Mouse (Mus musculus): ENCODE results near the gene Arhgap28. TPM values are rescaled to one million over a fixed set of nuclear protein-coding genes. Genes with fewer than 3 reads are reported as not detected.

Arhgap28 gene
- polyA plus RNA-seq, 1 experiment from 2014 or later, result 0.90 TPM

GRCm38 (mm10) chr17:67930957-67931356 is 73.0 kb downstream of the Arhgap28 start:
- Histone ChIP-seq H3K4me3 (replicated peaks) (no peak overlapping the region), H3K27ac (replicated peaks) (no peak overlapping the region), H3K4me1 (replicated peaks) (no peaks in the 10 kb centered on the region), H3K27me3 (no peaks in the 10 kb centered on the region), H3K36me3 (replicated peaks) (no peaks in the 10 kb centered on the region), H3K4me2 (no peak overlapping the region), H3K9me3 (replicated peaks) (no peaks in the 10 kb centered on the region), H3K9ac (no peak overlapping the region)
- ATAC-seq (ENCODE audit: insufficient read depth), result no peak
- 55% methylated on average over 3 of the region's 3 CpGs for WGBS (ENCODE audit: insufficient replicate concordance)

GRCm38 (mm10) chr17:67930467-67930866 is 73.5 kb downstream of the Arhgap28 start:
- H3K4me3 ChIP-seq (replicated peaks), result no peak overlapping the region
- no peaks in the 10 kb centered on the region for H3K9me3 ChIP-seq (replicated peaks)
- WGBS (ENCODE audit: insufficient replicate concordance), result 40% methylated on average over 3 of the region's 3 CpGs
- no peak overlapping the region for H3K4me2 ChIP-seq
- no peak for ATAC-seq (ENCODE audit: insufficient read depth)
- H3K27ac ChIP-seq (replicated peaks), result no peak overlapping the region
- H3K4me1 ChIP-seq (replicated peaks), result no peaks in the 10 kb centered on the region
- H3K36me3 ChIP-seq (replicated peaks), result no peaks in the 10 kb centered on the region
- H3K9ac ChIP-seq, result no peak overlapping the region
- H3K27me3 ChIP-seq, result no peaks in the 10 kb centered on the region

GRCm38 (mm10) chr17:67928280-67928679 is 75.6 kb downstream of the Arhgap28 start:
- Histone ChIP-seq H3K36me3 (replicated peaks) (no peaks in the 10 kb centered on the region), H3K4me2 (no peak overlapping the region), H3K27me3 (no peaks in the 10 kb centered on the region), H3K9me3 (replicated peaks) (no peaks in the 10 kb centered on the region), H3K9ac (no peak overlapping the region), H3K4me3 (replicated peaks) (no peak overlapping the region), H3K27ac (replicated peaks) (no peak overlapping the region), H3K4me1 (replicated peaks) (no peaks in the 10 kb centered on the region)
- WGBS (ENCODE audit: insufficient replicate concordance), result 75% methylated on average over 6 of the region's 6 CpGs
- ATAC-seq (ENCODE audit: insufficient read depth), result no peak

- Histone ChIP-seq H3K4me3 (replicated peaks) (no peak overlapping the region), H3K9ac (no peak overlapping the region), H3K9me3 (replicated peaks) (no peaks in the 10 kb centered on the region), H3K27ac (replicated peaks) (no peak overlapping the region), H3K27me3 (no peaks in the 10 kb centered on the region), H3K4me2 (no peak overlapping the region), H3K4me1 (replicated peaks) (no peaks in the 10 kb centered on the region), H3K36me3 (replicated peaks) (no peaks in the 10 kb centered on the region)
- ATAC-seq (ENCODE audit: insufficient read depth), result no peak
- 67% methylated on average over 8 of the region's 8 CpGs for WGBS (ENCODE audit: insufficient replicate concordance)
These were observed 76.1 kb downstream of the Arhgap28 start for GRCm38 (mm10) chr17:67927864-67928263.

- no peak for ATAC-seq (ENCODE audit: insufficient read depth)
- Histone ChIP-seq H3K4me2 (no peak overlapping the region), H3K36me3 (replicated peaks) (no peaks in the 10 kb centered on the region), H3K27me3 (no peaks in the 10 kb centered on the region), H3K9me3 (replicated peaks) (no peaks in the 10 kb centered on the region), H3K27ac (replicated peaks) (no peak overlapping the region), H3K4me3 (replicated peaks) (no peak overlapping the region), H3K4me1 (replicated peaks) (no peaks in the 10 kb centered on the region), H3K9ac (no peak overlapping the region)
- 58% methylated on average over 7 of the region's 7 CpGs for WGBS (ENCODE audit: insufficient replicate concordance)
These were observed 84.0 kb downstream of the Arhgap28 start for GRCm38 (mm10) chr17:67919959-67920358.

- WGBS (ENCODE audit: insufficient replicate concordance), result 76% methylated on average over 7 of the region's 7 CpGs
- Histone ChIP-seq H3K9me3 (replicated peaks) (no peaks in the 10 kb centered on the region), H3K36me3 (replicated peaks) (no peaks in the 10 kb centered on the region), H3K9ac (no peak overlapping the region), H3K27me3 (no peaks in the 10 kb centered on the region), H3K4me3 (replicated peaks) (no peak overlapping the region), H3K4me2 (no peak overlapping the region), H3K27ac (replicated peaks) (no peak overlapping the region), H3K4me1 (replicated peaks) (no peaks in the 10 kb centered on the region)
- no peak for ATAC-seq (ENCODE audit: insufficient read depth)
These were observed 85.7 kb downstream of the Arhgap28 start for GRCm38 (mm10) chr17:67918201-67918600.

- WGBS (ENCODE audit: insufficient replicate concordance), result 68% methylated on average over 2 of the region's 2 CpGs
These were observed 87.0 kb downstream of the Arhgap28 start for GRCm38 (mm10) chr17:67916901-67917300.

GRCm38 (mm10) chr17:67912640-67913039 is 91.3 kb downstream of the Arhgap28 start:
- H3K9ac ChIP-seq, result no peak overlapping the region
- no peaks in the 10 kb centered on the region for H3K27me3 ChIP-seq
- no peak overlapping the region for H3K4me2 ChIP-seq
- H3K36me3 ChIP-seq (replicated peaks), result no peaks in the 10 kb centered on the region
- no peaks in the 10 kb centered on the region for H3K9me3 ChIP-seq (replicated peaks)
- no peaks in the 10 kb centered on the region for H3K4me1 ChIP-seq (replicated peaks)
- H3K27ac ChIP-seq (replicated peaks), result no peak overlapping the region
- WGBS (ENCODE audit: insufficient replicate concordance), result 43% methylated on average over 12 of the region's 12 CpGs
- ATAC-seq (ENCODE audit: insufficient read depth), result no peak
- no peak overlapping the region for H3K4me3 ChIP-seq (replicated peaks)

More at GRCm38 (mm10) chr17:67916901-67917300, 87.0 kb downstream of the Arhgap28 start:
- Histone ChIP-seq H3K27me3 (no peaks in the 10 kb centered on the region), H3K4me3 (replicated peaks) (no peak overlapping the region), H3K27ac (replicated peaks) (no peak overlapping the region), H3K9me3 (replicated peaks) (no peaks in the 10 kb centered on the region), H3K4me1 (replicated peaks) (no peaks in the 10 kb centered on the region), H3K4me2 (no peak overlapping the region), H3K9ac (no peak overlapping the region), H3K36me3 (replicated peaks) (no peaks in the 10 kb centered on the region)
- no peak for ATAC-seq (ENCODE audit: insufficient read depth)

GRCm38 (mm10) chr17:67912051-67912450 is 91.9 kb downstream of the Arhgap28 start:
- Histone ChIP-seq H3K27ac (replicated peaks) (no peak overlapping the region), H3K4me3 (replicated peaks) (no peak overlapping the region), H3K36me3 (replicated peaks) (no peaks in the 10 kb centered on the region), H3K9me3 (replicated peaks) (no peaks in the 10 kb centered on the region), H3K27me3 (no peaks in the 10 kb centered on the region), H3K4me1 (replicated peaks) (no peaks in the 10 kb centered on the region), H3K4me2 (no peak overlapping the region), H3K9ac (no peak overlapping the region)
- WGBS (ENCODE audit: insufficient replicate concordance), result 52% methylated on average over 11 of the region's 11 CpGs
- no peak for ATAC-seq (ENCODE audit: insufficient read depth)

- no peak for ATAC-seq (ENCODE audit: insufficient read depth)
- Histone ChIP-seq H3K4me1 (replicated peaks) (no peaks in the 10 kb centered on the region), H3K27ac (replicated peaks) (no peak overlapping the region), H3K27me3 (no peaks in the 10 kb centered on the region), H3K4me2 (no peak overlapping the region), H3K36me3 (replicated peaks) (no peaks in the 10 kb centered on the region), H3K9me3 (replicated peaks) (no peaks in the 10 kb centered on the region), H3K9ac (no peak overlapping the region), H3K4me3 (replicated peaks) (no peak overlapping the region)
- whole genome bisulfite sequencing (ENCODE audit: insufficient replicate concordance), result 62% methylated on average over 4 of the region's 4 CpGs
These were observed 95.4 kb downstream of the Arhgap28 start for GRCm38 (mm10) chr17:67908537-67908936.

GRCm38 (mm10) chr17:67908137-67908536 is 95.8 kb downstream of the Arhgap28 start:
- Histone ChIP-seq H3K27ac (replicated peaks) (no peak overlapping the region), H3K4me2 (no peak overlapping the region), H3K9me3 (replicated peaks) (no peaks in the 10 kb centered on the region), H3K36me3 (replicated peaks) (no peaks in the 10 kb centered on the region), H3K27me3 (no peaks in the 10 kb centered on the region), H3K4me1 (replicated peaks) (no peaks in the 10 kb centered on the region), H3K9ac (no peak overlapping the region), H3K4me3 (replicated peaks) (no peak overlapping the region)
- ATAC-seq (ENCODE audit: insufficient read depth), result no peak
- 69% methylated on average over 4 of the region's 4 CpGs for WGBS (ENCODE audit: insufficient replicate concordance)

- H3K27ac ChIP-seq (replicated peaks), result no peak overlapping the region
- no peaks in the 10 kb centered on the region for H3K4me1 ChIP-seq (replicated peaks)
- H3K27me3 ChIP-seq, result no peaks in the 10 kb centered on the region
- no peak for ATAC-seq (ENCODE audit: insufficient read depth)
- H3K4me3 ChIP-seq (replicated peaks), result no peak overlapping the region
- 82% methylated on average over 10 of the region's 10 CpGs for WGBS (ENCODE audit: insufficient replicate concordance)
- no peaks in the 10 kb centered on the region for H3K9me3 ChIP-seq (replicated peaks)
- H3K36me3 ChIP-seq (replicated peaks), result no peaks in the 10 kb centered on the region
- no peak overlapping the region for H3K9ac ChIP-seq
- no peak overlapping the region for H3K4me2 ChIP-seq
These were observed 96.3 kb downstream of the Arhgap28 start for GRCm38 (mm10) chr17:67907532-67908054.
